Mouse (Mus musculus): ENCODE measurements at regions not wholly inside any gene's neighbourhood (a gene's known extent, or its start where the extent isn't known, plus 50 kb on each side); places are given as distances from the start of the nearest gene placed in this dataset.

DNA sequence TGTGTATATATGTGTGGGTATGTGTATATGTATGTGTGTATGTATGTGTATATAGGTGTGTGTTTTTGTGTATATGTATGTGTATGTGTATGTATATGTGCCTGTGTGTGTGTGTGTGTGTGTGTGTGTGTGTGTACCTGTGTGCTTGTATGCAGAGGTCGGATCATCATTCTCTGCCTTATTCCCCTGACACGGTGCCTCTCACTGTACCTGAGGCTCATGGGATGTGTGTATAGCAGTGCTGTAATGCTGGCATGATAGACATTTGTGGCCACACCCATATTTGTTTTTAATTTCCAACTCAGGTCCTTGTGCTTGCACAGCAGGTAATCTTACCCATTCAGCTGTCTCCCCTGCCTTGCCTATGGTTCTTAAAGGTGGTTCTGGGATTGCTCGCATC, 402.1 kb upstream of the Tmpo start:
- DNase-seq (ENCODE audit: low read depth, low spot score): no peak

GRCm38 (mm10) chr10:91580959-91581358, 399.8 kb upstream of the Tmpo start:
- DNase-seq (ENCODE audit: low read depth, low spot score): no peak

DNA sequence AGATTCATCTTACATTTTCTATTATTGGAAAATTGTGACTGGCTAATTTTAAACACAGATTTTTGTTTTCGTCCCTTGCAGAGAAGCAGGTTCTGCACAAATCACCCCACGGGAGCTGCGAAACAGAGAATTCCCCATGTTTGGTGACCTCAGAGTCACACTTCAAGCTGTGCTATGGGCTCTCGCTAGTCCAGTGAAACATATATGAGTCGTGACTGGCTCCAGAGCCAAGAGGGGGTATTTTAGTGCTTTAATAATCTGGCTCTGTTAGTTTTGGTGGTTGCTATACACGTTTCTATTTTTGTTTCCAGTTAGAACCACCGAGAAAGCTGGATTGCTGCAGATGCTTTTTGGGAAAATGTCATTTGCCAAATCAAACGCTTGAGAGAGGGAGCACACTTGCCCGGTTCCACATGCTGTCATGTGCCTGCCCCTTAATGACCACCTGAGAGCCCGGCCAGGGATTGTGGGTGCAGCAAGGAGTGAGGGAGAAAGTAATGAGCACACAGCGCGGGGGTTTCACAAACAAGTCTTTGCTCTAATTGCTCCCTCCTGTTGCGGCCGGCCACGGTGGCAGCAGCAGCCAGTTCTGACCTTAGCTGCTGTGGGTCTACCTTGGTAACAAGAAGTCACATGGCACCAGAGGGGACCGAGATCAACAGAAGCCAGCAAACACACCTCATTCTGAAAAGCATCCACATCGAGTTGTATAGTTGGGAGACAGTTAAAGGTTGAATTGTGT, 394.4 kb upstream of the Tmpo start:
- DNase-seq (ENCODE audit: low read depth, low spot score): no peak

- no peak for DNase-seq (ENCODE audit: low read depth, low spot score)
Observed at GRCm38 (mm10) chr10:91572796-91573195, 391.7 kb upstream of the Tmpo start.

DNA sequence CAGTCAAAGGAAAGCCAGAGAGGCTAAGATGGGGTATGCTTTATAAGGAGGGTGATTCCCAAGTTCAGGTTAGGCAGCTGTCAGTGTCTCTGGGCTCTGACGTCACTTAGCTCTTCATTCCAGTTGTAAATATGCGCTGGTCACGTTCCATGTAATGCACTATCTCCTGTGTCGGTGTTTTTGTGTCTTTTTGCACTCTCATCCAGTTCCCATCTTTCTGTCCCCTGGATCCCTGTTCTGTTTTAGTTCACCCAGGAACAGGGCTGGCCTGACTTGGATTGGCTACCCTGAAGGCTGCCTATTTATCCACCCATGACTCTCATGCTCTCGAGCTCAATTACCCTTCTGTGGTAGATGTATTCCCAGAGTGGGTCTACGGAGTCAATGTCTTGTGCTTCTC, 387.9 kb upstream of the Tmpo start:
- DNase-seq (ENCODE audit: low read depth, low spot score): no peak

DNA sequence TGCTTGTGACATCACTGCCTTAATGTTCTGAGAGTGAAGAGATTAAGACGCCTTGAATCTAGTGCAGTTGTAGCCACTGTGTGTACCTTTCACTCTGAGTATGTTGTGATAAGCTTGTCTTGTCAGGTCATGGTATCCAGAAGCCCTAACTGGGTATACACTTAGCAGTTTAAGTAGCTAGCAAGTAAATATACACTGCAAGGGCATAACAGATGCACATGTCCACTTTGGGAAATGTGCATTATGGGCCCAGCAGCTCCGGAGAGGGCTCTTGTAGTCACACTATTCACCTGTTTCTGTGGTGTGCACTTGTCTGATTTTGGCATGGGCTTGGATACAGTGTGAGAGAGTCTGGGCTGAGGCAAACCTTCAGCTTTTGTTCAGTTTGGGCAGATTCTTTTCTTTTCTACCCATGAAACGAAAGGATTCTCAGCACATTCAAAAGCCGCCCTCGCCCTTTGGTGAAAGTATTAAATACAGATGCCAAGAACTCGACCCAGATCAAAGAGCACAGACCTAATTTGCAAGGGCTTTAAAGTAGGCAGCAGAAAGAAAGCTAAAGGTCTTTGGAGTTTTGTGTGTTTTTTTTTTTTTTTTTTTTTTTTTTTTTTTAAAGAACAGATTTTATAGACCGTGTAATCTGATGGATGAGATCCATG, 385.1 kb upstream of the Tmpo start:
- no peak for DNase-seq (ENCODE audit: low read depth, low spot score)

- no peak for DNase-seq (ENCODE audit: low read depth, low spot score)
Observed at GRCm38 (mm10) chr10:91559307-91559706, 378.2 kb upstream of the Tmpo start.

- no peak for DNase-seq (ENCODE audit: low read depth, low spot score)
Observed at GRCm38 (mm10) chr10:91548071-91548470, 367.0 kb upstream of the Tmpo start.

- DNase-seq (ENCODE audit: low read depth, low spot score): peak; percentile 39
Observed at GRCm38 (mm10) chr10:91546140-91546539, 365.0 kb upstream of the Tmpo start.

GRCm38 (mm10) chr10:91545421-91545820, 364.3 kb upstream of the Tmpo start:
- DNase-seq (ENCODE audit: low read depth, low spot score): no peak

DNA sequence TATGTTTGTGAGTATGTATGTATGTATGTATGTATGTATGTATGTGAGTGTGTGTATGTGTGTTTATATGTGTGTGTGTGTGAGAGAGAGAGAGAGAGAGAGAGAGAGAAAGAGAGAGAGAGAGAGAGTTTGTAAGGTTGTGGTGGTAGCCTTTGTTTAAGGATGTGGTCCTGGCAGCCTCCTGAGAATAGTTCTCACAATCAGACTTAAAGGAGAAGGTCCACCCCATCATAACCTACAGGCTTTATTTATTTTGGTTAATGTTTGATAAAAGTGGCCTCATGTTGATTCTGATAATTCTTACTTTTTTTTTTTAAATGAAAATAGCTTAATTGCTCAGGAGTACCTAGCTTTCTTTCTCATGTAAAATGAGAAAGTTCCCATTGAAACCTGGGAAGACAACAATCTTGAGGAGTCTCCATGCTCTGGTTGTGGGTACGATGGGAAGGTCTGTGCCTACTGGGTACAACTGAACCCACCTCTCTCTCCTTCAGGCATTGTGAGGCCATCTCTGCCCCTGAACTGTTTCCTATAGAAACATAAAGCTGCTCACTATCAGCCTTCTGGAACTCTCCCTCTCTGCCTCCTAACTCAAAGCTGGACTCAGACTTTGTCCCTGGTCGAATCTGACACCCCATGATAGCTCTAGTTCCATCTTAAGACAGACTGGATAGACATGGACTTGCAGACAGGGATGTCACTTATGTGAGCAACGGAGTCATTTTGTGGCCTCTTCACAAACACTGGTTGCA, 362.2 kb upstream of the Tmpo start:
- DNase-seq (ENCODE audit: low read depth, low spot score): no peak

- no peak for DNase-seq (ENCODE audit: low read depth, low spot score)
Observed at GRCm38 (mm10) chr10:91542201-91542604, 361.1 kb upstream of the Tmpo start.

DNA sequence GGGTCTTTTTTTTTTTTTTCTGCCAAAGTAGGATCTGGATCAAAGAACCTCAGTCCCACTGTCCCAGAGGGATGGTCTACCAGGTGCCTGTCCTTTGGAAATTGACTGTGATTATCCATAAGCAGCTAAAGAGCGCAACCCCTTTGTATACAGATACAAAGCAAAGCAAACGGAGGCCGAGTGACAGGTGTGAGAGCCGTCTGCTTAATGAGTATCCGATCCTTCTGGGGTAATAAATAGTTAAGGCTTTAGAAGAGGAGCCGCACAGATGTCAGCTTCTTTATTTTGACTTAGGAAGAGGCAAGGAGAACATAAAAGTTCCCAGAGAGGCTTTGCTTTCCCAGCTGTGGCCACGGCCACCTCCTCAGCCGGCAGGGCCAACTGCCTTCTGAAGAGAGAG, 356.1 kb upstream of the Tmpo start:
- DNase-seq (ENCODE audit: low read depth, low spot score): no peak

GRCm38 (mm10) chr10:91535392-91535791, 354.3 kb upstream of the Tmpo start:
- no peak for DNase-seq (ENCODE audit: low read depth, low spot score)

DNA sequence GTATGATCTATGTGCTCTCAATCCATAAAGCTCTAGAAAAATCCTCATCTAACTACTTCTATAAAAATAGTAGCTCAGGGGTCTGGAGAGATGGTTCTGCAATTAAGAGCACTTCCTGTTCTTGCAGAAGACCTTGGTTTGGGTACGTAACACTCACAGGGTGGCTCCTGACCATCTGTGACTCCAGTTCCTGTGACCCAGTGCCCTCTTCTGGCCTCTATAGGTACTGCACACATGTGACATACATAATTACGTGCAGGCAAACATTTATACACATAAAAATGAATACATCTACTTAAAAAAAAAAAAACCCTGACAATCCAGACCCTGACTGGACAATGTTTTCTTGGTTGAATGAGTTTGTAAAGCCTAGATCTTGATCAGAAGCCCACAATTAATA, 347.2 kb upstream of the Tmpo start:
- DNase-seq (ENCODE audit: low read depth, low spot score): no peak

- DNase-seq (ENCODE audit: low read depth, low spot score): no peak
Observed at GRCm38 (mm10) chr10:91521168-91521567, 340.1 kb upstream of the Tmpo start.

DNA sequence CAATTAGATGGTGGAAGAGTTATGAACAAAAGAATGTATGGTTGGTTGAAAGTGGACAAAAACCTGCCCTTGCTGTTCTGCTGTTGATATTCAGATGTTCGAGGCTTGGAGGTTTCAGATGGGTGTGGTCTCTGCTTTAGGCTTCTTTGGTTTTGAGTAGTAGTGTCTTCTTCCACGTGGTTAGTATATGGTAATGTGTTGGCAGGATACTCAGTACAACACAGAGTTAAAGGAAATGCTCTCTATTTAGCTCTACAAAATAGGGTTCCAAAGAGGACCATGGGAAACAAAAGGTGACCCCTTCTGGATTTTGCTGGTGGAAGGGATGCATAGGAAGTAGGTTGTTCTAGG, 333.9 kb upstream of the Tmpo start:
- no peak for DNase-seq (ENCODE audit: low read depth, low spot score)

DNA sequence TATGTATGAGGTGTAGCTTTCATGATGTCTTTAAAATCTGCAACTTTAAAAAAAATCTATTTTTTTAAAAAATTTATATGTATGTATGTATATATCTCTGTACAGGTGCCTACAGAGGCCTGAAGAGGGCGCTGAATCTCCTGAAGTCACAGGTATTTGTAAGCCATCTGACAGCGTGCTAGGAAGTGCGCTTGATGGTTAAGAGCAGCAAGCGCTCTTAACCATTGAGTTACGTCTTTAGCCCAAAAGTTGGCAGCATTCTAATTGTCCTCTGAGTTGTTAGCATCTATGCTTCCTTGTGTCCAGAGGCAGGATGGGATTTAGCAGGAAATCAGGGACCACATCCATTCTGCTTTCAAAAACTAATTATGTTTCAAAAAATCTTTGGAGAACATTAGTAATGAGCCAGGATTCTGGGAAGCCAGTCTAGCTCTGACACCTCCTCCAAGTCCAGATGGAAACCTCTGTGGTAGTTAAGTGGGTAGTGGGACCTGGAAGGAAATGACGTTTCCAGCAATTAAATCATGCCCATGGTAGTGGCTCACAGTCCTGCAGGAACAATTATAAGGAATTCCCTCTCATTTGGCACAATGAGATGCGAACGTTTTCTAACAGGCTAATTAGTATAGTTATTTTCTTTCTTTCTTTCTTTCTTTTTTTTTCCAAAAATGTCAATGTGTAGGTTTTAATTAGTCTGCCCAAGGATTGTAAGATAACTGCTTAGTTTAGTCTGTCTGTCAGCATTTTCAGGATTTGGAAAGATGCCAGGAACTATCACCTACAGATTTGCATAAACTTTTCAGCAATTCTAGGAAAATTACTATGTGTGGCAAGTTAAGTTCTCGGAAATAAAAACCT, 333.3 kb upstream of the Tmpo start:
- DNase-seq (ENCODE audit: low read depth, low spot score): no peak

DNA sequence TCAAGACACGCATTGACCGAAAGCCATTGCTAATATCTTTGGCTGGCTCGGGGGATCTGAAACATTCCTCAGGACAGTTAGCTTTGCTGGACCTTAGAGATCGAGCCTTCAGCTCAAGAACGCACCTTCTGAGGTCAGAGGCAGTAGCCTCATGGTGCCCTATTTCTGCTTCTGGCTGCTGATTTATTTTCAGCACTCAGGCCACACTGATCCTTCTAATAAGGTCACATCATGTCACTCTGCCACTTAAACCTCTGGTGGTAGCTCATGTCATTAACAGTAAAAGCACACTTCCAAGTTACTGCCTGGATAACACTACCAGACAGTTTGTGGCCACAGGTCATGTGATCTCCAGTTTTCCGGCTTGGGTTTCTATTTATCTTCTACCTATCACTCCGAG, 325.9 kb upstream of the Tmpo start:
- no peak for DNase-seq (ENCODE audit: low read depth, low spot score)

DNA sequence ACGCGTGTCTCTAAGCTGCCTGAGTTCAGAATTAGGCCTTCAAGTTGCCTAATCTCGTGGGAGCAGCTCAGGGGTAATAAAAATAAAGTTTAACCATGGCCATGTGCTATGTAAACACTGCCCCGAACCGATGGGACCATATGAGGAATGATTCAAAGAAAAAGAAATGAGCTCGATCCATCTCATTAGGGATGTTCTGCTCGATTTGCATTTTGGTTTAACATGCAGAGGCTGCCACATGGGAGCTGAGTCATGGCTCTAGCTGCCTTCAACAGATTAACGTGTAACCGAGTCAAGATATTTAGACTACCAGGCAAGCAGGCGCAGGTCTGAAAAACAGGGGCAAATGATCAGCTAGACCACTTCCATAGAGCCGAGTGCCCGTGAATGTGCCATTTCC, 323.8 kb upstream of the Tmpo start:
- DNase-seq (ENCODE audit: low read depth, low spot score): no peak

GRCm38 (mm10) chr10:91498543-91498942, 317.4 kb upstream of the Tmpo start:
- DNase-seq (ENCODE audit: low read depth, low spot score): no peak

DNA sequence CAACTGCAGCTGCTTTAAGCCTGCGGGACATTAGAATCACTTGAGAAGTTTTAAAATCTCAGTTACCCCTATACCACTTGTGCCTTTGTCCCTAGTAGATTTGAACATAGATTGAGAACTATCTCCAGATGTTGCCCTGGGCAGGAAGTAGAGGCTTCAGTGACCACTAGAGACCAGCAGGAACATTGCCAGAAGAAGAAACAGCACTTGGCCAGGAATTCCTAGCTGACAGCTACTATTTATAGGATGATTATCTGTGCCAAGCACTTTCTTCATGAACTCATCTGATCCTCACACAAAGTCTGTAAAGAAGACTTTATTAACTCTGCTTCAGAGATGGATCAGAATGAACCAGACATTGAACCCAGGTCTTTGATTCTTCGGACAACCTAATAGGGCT, 283.6 kb upstream of the Tmpo start:
- DNase-seq (ENCODE audit: low read depth, low spot score): no peak

Measured in embryo, embryonic 11.5 days (tissue).